Mouse (Mus musculus): ENCODE measurements around the gene Psd4. TPM values are rescaled to one million over a fixed set of nuclear protein-coding genes. Genes with fewer than 3 reads are reported as not detected.

Gene Psd4
- polyA plus RNA-seq, 1 experiment from 2014 or later, result 5.4 TPM

DNA sequence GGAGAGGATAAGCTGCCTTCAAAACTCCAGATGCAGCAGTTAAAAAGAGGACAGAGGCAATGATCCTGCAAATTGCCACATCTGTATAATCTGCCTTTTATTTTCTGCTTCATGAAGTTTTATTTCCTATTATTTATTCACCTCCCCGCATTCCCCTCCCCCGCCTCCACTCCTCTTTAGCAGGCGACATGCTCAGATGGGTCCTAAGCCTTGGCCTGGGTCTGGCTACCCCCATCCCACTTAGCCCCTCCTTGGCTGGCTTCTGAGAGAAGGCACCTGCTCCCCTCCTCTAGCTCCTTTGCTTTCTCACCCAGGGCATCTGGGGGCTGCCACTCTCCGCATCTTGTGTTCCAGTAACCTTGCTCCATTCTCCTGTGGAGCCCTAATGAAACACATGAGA, 46.3 kb downstream of the Psd4 start:
- no peak for ATAC-seq
- 97% methylated on average over 4 of the region's 4 CpGs for WGBS
- no peaks in the 10 kb centered on the region for H3K27me3 ChIP-seq (replicated peaks; ENCODE audit: control insufficient read depth, insufficient read depth, low read length)

GRCm38 (mm10) chr2:24416668-24417067, 49.3 kb downstream of the Psd4 start:
- H3K4me1 ChIP-seq (replicated peaks; ENCODE audit: control insufficient read depth, insufficient read depth, low read length), result peaks cover 3% of the 10 kb centered on the region; the same call in 1 of the 2 replicates
- H3K4me2 ChIP-seq (replicated peaks; ENCODE audit: low read depth), result no peak overlapping the region
- no peaks in the 10 kb centered on the region for H3K36me3 ChIP-seq (ENCODE audit: control insufficient read depth, insufficient read depth)
- no peaks in the 10 kb centered on the region for H3K9me3 ChIP-seq (ENCODE audit: control insufficient read depth)
- no peak overlapping the region for H3K27ac ChIP-seq (ENCODE audit: low read depth, low read length)
- ATAC-seq, result no peak
- WGBS, result 43% methylated on average over 9 of the region's 9 CpGs
- no peak overlapping the region for H3K9ac ChIP-seq (ENCODE audit: low read depth, low read length)
- no peak overlapping the region for H3K4me3 ChIP-seq (ENCODE audit: low read depth, low read length)
- TF ChIP-seq CTCF (IDR thresholded peaks at IDR 0.05; ENCODE audit: low read depth), result no peak
- H3K27me3 ChIP-seq (replicated peaks; ENCODE audit: control insufficient read depth, insufficient read depth, low read length), result no peaks in the 10 kb centered on the region

More for the DNA sequence above, 46.3 kb downstream of the Psd4 start:
- H3K9ac ChIP-seq (ENCODE audit: low read depth, low read length), result no peak overlapping the region
- no peaks in the 10 kb centered on the region for H3K9me3 ChIP-seq (ENCODE audit: control insufficient read depth)
- no peak overlapping the region for H3K4me3 ChIP-seq (ENCODE audit: low read depth, low read length)
- TF ChIP-seq CTCF (IDR thresholded peaks at IDR 0.05; ENCODE audit: low read depth), result no peak
- no peak overlapping the region for H3K27ac ChIP-seq (ENCODE audit: low read depth, low read length)
- no peaks in the 10 kb centered on the region for H3K36me3 ChIP-seq (ENCODE audit: control insufficient read depth, insufficient read depth)
- H3K4me2 ChIP-seq (replicated peaks; ENCODE audit: low read depth), result no peak overlapping the region
- H3K4me1 ChIP-seq (replicated peaks; ENCODE audit: control insufficient read depth, insufficient read depth, low read length), result no peaks in the 10 kb centered on the region

- Histone ChIP-seq H3K9me3 (ENCODE audit: control insufficient read depth) (no peaks in the 10 kb centered on the region), H3K27ac (ENCODE audit: low read depth, low read length) (no peak overlapping the region), H3K36me3 (ENCODE audit: control insufficient read depth, insufficient read depth) (no peaks in the 10 kb centered on the region), H3K4me2 (replicated peaks; ENCODE audit: low read depth) (no peak overlapping the region), H3K9ac (ENCODE audit: low read depth, low read length) (no peak overlapping the region), H3K27me3 (replicated peaks; ENCODE audit: control insufficient read depth, insufficient read depth, low read length) (no peaks in the 10 kb centered on the region), H3K4me3 (ENCODE audit: low read depth, low read length) (no peak overlapping the region), H3K4me1 (replicated peaks; ENCODE audit: control insufficient read depth, insufficient read depth, low read length) (peaks cover 6% of the 10 kb centered on the region)
- ATAC-seq, result no peak
- TF ChIP-seq CTCF (IDR thresholded peaks at IDR 0.05; ENCODE audit: low read depth), result no peak
- 33% methylated on average over 2 of the region's 2 CpGs for WGBS
Measured at GRCm38 (mm10) chr2:24417106-24417505, 49.7 kb downstream of the Psd4 start.

DNA sequence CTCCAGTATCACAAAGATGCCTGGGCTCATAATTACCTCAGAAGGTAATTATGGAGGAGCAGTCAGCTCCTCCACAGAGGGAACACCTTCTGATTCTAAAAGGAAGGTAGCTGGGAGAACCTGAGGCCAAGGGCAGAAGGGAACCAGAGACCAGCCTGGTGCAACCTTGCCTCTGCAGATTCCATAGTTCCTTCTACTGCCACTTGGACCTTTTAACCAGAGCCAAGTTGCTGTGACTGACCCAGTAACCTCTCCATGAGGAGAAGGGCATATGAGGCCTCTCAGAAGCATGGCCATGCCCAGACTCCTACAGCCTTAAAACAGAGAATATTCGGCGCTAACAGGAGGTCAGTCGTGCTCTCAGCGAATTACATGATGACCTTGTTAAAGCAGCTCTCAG, 50.2 kb downstream of the Psd4 start:
- H3K36me3 ChIP-seq (ENCODE audit: control insufficient read depth, insufficient read depth), result no peaks in the 10 kb centered on the region
- H3K9ac ChIP-seq (ENCODE audit: low read depth, low read length), result no peak overlapping the region
- no peaks in the 10 kb centered on the region for H3K27me3 ChIP-seq (replicated peaks; ENCODE audit: control insufficient read depth, insufficient read depth, low read length)
- H3K4me3 ChIP-seq (ENCODE audit: low read depth, low read length), result no peak overlapping the region
- 87% methylated on average over 4 of the region's 4 CpGs for WGBS
- H3K4me1 ChIP-seq (replicated peaks; ENCODE audit: control insufficient read depth, insufficient read depth, low read length), result peaks cover 7% of the 10 kb centered on the region
- H3K9me3 ChIP-seq (ENCODE audit: control insufficient read depth), result no peaks in the 10 kb centered on the region
- H3K4me2 ChIP-seq (replicated peaks; ENCODE audit: low read depth), result no peak overlapping the region
- ATAC-seq, result no peak
- H3K27ac ChIP-seq (ENCODE audit: low read depth, low read length), result no peak overlapping the region
- TF ChIP-seq CTCF (IDR thresholded peaks at IDR 0.05; ENCODE audit: low read depth), result no peak

DNA sequence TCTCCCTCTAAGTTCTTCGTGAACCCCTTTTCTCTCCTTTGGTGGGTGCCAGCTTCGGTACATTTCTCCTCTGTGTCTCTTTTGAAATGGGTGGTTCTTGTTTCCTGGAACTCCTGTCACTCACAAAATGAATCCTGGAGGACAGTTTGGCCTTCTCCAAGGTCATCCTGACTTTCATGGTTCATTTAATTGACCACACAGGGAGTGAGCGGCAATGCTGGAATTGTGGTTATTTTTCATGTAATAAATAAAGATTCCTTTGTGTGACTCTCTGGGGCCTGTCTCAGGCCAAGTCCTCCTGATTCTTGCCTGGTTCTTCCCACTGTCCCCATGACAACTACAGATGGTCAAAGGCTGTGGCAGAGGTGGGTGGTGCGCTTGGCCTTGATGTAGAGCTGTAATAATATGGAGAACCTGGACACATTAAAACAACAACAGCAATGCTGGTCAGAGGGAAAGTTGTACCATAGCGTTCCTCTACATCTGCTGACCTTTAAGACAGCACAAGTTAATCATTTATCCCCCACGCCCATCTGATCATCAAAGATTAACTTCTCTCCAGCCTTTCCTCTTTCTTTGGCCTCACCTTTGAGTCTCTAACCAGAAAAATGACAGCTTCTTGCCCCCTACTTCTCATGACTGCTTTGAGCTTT, 54.0 kb downstream of the Psd4 start:
- H3K27ac ChIP-seq (ENCODE audit: low read depth, low read length), result peak overlapping the region; percentile 73

GRCm38 (mm10) chr2:24422815-24423214, 55.4 kb downstream of the Psd4 start:
- TF ChIP-seq CTCF (IDR thresholded peaks at IDR 0.05; ENCODE audit: low read depth), result no peak
- Histone ChIP-seq H3K27ac (ENCODE audit: low read depth, low read length) (no peak overlapping the region), H3K36me3 (ENCODE audit: control insufficient read depth, insufficient read depth) (no peaks in the 10 kb centered on the region), H3K4me2 (replicated peaks; ENCODE audit: low read depth) (no peak overlapping the region), H3K9ac (ENCODE audit: low read depth, low read length) (no peak overlapping the region), H3K27me3 (replicated peaks; ENCODE audit: control insufficient read depth, insufficient read depth, low read length) (no peaks in the 10 kb centered on the region), H3K9me3 (ENCODE audit: control insufficient read depth) (no peaks in the 10 kb centered on the region), H3K4me3 (ENCODE audit: low read depth, low read length) (no peak overlapping the region), H3K4me1 (replicated peaks; ENCODE audit: control insufficient read depth, insufficient read depth, low read length) (peaks cover 10% of the 10 kb centered on the region)
- ATAC-seq, result peak; percentile 65
- WGBS, result 51% methylated on average over 3 of the region's 3 CpGs

More for the DNA sequence above, 54.0 kb downstream of the Psd4 start:
- Histone ChIP-seq H3K4me2 (replicated peaks; ENCODE audit: low read depth) (0 out of 2 replicates have a peak overlapping the region, but pooled peaks have one; percentile 17), H3K36me3 (ENCODE audit: control insufficient read depth, insufficient read depth) (no peaks in the 10 kb centered on the region), H3K9ac (ENCODE audit: low read depth, low read length) (no peak overlapping the region), H3K4me3 (ENCODE audit: low read depth, low read length) (no peak overlapping the region), H3K9me3 (ENCODE audit: control insufficient read depth) (no peaks in the 10 kb centered on the region), H3K4me1 (replicated peaks; ENCODE audit: control insufficient read depth, insufficient read depth, low read length) (peaks cover 10% of the 10 kb centered on the region), H3K27me3 (replicated peaks; ENCODE audit: control insufficient read depth, insufficient read depth, low read length) (no peaks in the 10 kb centered on the region)
- TF ChIP-seq CTCF (IDR thresholded peaks at IDR 0.05; ENCODE audit: low read depth), result no peak
- 57% methylated on average over 6 of the region's 6 CpGs for WGBS
- peak; percentile 76 for ATAC-seq
